Mouse (Mus musculus): ENCODE measurements at regions not wholly inside any gene's neighbourhood (a gene's known extent, or its start where the extent isn't known, plus 50 kb on each side); places are given as distances from the start of the nearest gene placed in this dataset.

- H3K27ac ChIP-seq: no peak overlapping the region
- TF ChIP-seq CTCF (IDR thresholded peaks at IDR 0.05): no peak
- no peak for DNase-seq (ENCODE audit: extremely low spot score in 1 of 2, low spot score in 2 of 2)
- no peak overlapping the region for H3K4me3 ChIP-seq
- intact Hi-C loops (cut with DNase I): no loop called here
Observed at GRCm38 (mm10) chr6:100155676-100156075, 131.6 kb downstream of the Rybp start.

DNA sequence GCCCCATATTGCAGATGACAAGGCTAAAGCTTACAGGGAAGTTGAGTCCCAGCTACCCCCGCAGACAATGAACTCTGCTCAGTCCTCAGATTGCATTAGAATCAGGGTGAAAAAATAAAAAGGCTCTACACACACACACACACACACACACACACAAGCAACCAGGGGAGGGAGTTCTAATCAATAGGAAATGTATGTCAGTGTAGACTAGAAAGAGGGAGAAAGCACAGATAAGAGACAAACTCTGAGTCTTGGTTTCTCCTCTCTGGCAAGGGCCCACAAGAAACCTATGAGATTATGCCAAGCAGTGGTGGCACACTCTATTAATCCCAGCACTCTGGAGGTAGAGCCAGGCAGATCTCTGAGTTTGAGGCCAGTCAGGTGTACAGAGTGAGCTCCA is 135.8 kb downstream of the Rybp start:
- Histone ChIP-seq H3K27ac (no peak overlapping the region), H3K4me3 (no peak overlapping the region)
- no peak for TF ChIP-seq CTCF (IDR thresholded peaks at IDR 0.05)
- intact Hi-C loops (cut with DNase I): no loop called here
- DNase-seq (ENCODE audit: extremely low spot score in 1 of 2, low spot score in 2 of 2): no peak

DNA sequence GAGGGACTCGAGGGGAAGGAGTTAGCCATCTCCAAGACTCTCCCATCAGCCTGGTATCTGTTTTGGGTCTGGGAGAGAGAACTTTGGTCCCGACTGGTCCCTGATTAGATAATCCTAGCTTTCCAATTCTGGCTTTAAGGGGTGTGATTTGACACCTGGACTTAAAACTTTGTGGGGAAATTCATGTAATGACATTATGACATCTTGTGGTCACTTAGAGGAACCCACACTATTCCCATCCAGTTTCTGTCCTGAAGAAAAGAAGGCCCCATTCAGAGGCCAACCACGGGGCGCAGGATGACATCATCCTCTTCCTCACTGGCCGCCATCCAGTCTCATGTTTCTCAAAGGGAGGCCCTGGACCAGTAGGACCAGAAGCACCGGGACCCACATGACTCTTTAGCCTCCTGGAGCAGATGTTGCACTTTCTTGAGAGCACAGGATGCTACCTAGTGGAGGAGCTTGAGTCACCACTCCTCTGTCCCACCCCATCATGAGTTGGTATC is 136.5 kb downstream of the Rybp start:
- TF ChIP-seq CTCF (IDR thresholded peaks at IDR 0.05): peak; percentile 17
- Histone ChIP-seq H3K27ac (no peak overlapping the region), H3K4me3 (no peak overlapping the region)
- intact Hi-C loops (cut with DNase I): no loop called here
- DNase-seq (ENCODE audit: extremely low spot score in 1 of 2, low spot score in 2 of 2): no peak

DNA sequence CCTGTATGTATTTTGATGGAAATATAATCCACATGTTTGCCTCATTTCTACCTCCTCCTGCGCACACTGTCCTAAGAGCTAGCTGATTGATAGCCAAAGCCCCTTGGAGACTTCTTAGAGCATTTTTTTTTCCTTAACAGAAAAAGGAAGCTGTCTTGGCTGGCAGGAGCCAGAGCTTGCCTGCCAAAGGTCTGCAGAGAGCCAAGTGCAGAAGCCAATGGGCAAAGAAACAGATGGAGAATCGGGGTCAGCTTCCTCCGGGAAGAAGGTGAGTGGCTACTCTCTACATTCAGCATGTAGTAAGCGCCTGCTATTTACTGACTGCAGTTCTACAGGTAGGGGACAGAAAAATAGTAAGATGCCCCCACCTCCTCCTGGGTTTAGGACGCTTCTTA is 137.8 kb downstream of the Rybp start:
- no peak for DNase-seq (ENCODE audit: extremely low spot score in 1 of 2, low spot score in 2 of 2)
- TF ChIP-seq CTCF (IDR thresholded peaks at IDR 0.05): no peak
- intact Hi-C loops (cut with DNase I): loop anchor here (10.0 kb wide), 1 partner anchor 245 kb away; no protein-coding TSS in a partner anchor
- Histone ChIP-seq H3K27ac (no peak overlapping the region), H3K4me3 (no peak overlapping the region)

DNA sequence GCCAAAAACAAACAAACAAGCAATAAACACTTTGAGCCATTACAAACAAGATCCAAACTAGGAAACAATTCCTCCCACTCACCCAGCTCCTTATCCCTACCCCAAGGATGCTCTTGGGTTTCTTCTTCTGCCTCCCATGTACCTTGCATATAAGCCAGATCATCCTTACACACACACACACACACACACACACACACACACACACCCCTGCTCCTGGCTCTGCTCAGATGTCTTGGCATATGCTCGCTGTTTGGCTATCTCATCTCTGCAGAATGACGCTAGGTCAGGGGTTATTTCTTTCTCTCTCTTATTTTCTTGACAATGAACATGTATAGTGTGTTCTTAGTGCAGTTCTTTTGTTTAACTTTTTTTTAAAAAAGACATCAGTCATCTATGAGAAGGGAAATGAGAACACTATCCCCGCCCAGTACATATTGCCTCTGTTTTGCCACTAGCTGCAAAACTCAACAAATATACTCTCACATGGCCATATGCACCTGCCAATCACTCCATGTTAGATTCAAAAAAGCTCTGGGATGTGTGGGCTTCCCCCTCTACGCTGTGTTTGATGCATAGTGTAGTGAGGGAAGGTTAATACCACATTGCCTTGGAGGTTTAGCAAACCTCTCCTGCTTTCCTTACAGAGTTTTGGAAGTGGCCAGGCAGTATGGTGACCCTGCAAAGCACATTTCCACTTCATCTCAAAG is 138.4 kb downstream of the Rybp start:
- H3K27ac ChIP-seq: no peak overlapping the region
- no peak for TF ChIP-seq CTCF (IDR thresholded peaks at IDR 0.05)
- no peak overlapping the region for H3K4me3 ChIP-seq
- DNase-seq (ENCODE audit: extremely low spot score in 1 of 2, low spot score in 2 of 2): no peak
- intact Hi-C loops (cut with DNase I): loop anchor here (10.0 kb wide), 1 partner anchor 244 kb away; no protein-coding TSS in a partner anchor

DNA sequence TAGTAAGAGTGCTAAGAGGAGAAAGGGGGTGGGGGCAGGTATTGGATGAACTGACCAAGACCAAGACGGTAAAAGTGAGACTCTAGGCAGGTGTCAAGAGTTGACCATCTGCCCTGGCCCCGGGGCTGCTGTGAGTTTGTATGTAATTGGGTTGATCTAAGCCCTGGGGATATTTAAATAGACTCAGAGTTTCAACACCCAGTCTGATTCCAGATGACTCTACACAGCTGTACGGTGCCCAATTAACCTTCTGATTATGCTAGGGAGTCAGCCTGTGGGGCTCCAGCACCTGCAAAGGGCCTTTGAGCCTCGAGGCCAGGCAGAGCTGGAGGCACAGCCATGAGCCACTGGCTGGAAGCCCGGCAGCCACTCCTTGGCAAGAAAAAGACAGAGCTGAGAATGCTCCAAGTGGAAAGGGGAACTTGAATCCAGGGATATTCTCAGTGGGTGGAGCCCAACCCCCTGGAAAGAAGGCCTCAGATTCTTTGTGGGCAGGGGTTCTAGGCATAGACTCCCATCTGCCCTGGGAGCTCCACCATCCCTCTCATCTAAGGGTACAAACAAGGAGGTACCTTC is 140.8 kb downstream of the Rybp start:
- Histone ChIP-seq H3K27ac (no peak overlapping the region), H3K4me3 (no peak overlapping the region)
- peak in 1 of 2 experiments; percentile 30 for DNase-seq (ENCODE audit: extremely low spot score in 1 of 2, low spot score in 2 of 2)
- intact Hi-C loops (cut with DNase I): loop anchor here (10.0 kb wide), 1 partner anchor 242 kb away; no protein-coding TSS in a partner anchor
- no peak for TF ChIP-seq CTCF (IDR thresholded peaks at IDR 0.05)

DNA sequence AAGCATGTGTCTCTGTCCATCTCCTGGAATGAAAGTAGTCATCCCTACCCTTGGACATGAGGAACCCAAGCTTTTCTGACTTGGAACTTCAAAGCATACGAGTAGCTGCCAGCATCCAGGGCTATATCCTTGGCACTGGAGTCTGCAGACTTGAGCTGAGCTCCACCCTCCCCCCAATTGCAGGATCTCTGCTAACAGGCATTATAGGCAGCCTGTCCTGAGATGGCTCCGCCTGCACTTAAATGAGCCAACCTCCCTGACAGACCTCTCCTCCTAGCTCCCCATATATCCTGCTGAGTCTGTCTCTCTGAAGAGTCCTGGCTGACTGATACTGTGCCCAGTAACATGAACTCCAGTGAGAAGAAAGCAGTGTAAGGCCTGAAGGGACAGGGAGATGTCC is 141.4 kb downstream of the Rybp start:
- Histone ChIP-seq H3K4me3 (no peak overlapping the region), H3K27ac (no peak overlapping the region)
- intact Hi-C loops (cut with DNase I): loop anchor here (10.0 kb wide), 1 partner anchor 241 kb away; no protein-coding TSS in a partner anchor
- no peak for TF ChIP-seq CTCF (IDR thresholded peaks at IDR 0.05)
- no peak for DNase-seq (ENCODE audit: extremely low spot score in 1 of 2, low spot score in 2 of 2)

- TF ChIP-seq CTCF (IDR thresholded peaks at IDR 0.05): no peak
- DNase-seq (ENCODE audit: extremely low spot score in 1 of 2, low spot score in 2 of 2): no peak
- Histone ChIP-seq H3K27ac (no peak overlapping the region), H3K4me3 (no peak overlapping the region)
- intact Hi-C loops (cut with DNase I): loop anchor here (5.0 to 10.0 kb wide), 2 partner anchors 143 to 240 kb away; partner anchors contain the start of gene Rybp
Observed at GRCm38 (mm10) chr6:100144544-100145287, 142.6 kb downstream of the Rybp start.

GRCm38 (mm10) chr6:100143586-100144301 is 143.5 kb downstream of the Rybp start:
- TF ChIP-seq CTCF (IDR thresholded peaks at IDR 0.05): no peak
- H3K27ac ChIP-seq: peak overlapping the region; percentile 69
- no peak overlapping the region for H3K4me3 ChIP-seq
- DNase-seq (ENCODE audit: extremely low spot score in 1 of 2, low spot score in 2 of 2): peak; percentile 67 to 81
- intact Hi-C loops (cut with DNase I): loop anchor here (5.0 to 10.0 kb wide), 2 partner anchors 144 to 239 kb away; partner anchors contain the start of gene Rybp

DNA sequence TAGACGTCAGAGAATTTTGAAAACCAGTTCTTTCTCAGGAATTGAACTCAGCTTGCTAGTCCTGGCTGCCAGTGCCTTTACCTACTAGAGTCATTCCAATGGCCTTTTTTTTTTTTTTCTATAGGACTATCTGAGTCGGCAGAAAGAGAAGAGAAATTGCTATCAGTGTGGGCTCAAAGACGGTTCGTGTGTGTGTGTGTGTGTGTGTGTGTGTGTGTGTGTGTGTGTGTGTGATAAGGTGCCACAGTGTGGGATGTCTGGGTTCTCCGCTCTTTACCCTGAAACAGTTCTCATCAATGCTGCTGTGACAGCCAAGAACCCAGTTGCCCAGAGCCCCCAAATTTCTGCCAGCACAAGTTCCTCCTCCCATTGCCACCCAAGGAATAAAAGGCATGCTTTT is 146.1 kb downstream of the Rybp start:
- H3K27ac ChIP-seq: no peak overlapping the region
- no peak for TF ChIP-seq CTCF (IDR thresholded peaks at IDR 0.05)
- no peak for DNase-seq (ENCODE audit: extremely low spot score in 1 of 2, low spot score in 2 of 2)
- intact Hi-C loops (cut with DNase I): loop anchor here (5.0 to 10.0 kb wide), 2 partner anchors 146 to 236 kb away; partner anchors contain the start of gene Rybp
- no peak overlapping the region for H3K4me3 ChIP-seq

GRCm38 (mm10) chr6:100140581-100141114 is 146.6 kb downstream of the Rybp start:
- no peak overlapping the region for H3K4me3 ChIP-seq
- intact Hi-C loops (cut with DNase I): loop anchor here (5.0 to 10.0 kb wide), 2 partner anchors 147 to 236 kb away; partner anchors contain the start of gene Rybp
- no peak for DNase-seq (ENCODE audit: extremely low spot score in 1 of 2, low spot score in 2 of 2)
- no peak overlapping the region for H3K27ac ChIP-seq
- TF ChIP-seq CTCF (IDR thresholded peaks at IDR 0.05): no peak

Data from left cerebral cortex, adult 2 months (tissue).